Mouse (Mus musculus): ENCODE measurements around the gene Ccdc186.

The Ccdc186 gene

DNA sequence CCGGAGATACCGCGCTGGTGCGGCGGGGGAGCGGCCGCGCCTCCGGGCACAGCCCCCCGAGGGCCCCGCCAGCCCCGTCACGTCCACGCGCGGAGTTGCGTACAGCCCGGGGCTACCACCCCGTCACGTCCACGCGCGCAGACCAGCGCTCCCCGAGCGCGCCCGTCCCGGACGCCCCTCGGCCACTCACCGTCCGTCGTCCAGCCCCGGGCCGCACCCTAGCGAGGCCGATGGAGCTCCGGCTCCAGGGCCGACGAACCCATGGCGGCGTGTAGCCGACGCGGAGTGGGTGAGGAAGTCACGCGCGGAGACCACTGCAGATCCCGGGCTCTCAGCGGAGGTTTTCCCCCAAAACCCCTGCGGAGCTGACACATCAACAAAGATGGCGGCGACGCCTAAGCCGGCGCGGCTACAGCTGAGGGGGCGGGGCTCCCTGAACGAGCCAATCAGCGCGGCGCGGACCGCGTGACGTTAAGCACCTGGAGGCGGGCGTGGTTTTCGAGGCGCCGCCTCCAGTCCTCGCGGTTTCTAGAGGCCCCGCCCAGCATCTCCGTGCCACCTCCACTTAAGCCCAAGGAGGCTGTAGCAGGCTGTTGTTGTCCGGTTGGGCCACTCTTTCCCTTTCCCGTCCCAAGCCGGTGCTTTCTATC, at the start of gene Ccdc186:
TSS of gene Ccdc186 (minus strand) at position 393 of the 650 bp plus-strand sequence.
- peak; percentile 94 for DNase-seq

DNA sequence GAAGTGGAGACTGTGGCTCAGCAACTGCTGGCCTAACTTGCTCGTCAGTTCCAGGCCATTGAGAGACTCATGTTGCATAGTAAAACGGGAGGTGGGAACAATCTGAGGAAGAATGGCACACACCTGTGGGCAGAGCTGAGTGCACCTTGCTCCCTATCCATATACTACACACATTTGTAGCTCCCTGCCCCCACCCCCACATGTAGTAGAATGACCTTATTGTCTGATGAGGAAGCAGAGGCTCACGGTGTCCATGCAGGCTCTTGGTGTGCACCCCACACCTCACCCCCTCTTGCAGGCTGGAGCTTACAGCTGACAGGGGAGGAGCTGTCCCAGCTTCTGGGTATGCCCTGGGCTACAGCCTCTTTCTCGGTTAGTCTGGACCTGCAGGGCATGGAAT, 45.7 kb upstream of the Ccdc186 start:
- DNase-seq = no peak

DNA sequence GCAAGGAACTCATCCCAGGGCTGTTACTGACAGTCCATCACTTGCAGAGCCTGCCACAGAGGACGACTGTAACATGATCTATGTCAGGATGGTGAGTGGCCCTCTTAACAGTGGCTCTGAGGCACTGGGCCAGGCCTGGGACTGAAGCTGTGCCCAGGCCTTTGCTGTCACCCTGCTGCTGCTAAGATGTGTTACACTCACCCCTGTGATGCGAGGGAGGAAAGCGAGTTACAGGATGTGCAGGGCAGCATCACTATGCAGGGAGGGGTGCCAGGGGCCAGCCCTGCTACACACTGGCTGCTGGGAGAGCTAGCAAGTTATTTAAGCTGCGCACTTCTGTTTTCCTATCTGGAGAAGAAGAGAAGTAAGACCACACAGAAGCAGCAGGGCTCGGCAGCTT, 34.5 kb upstream of the Ccdc186 start:
- no peak for DNase-seq

DNA sequence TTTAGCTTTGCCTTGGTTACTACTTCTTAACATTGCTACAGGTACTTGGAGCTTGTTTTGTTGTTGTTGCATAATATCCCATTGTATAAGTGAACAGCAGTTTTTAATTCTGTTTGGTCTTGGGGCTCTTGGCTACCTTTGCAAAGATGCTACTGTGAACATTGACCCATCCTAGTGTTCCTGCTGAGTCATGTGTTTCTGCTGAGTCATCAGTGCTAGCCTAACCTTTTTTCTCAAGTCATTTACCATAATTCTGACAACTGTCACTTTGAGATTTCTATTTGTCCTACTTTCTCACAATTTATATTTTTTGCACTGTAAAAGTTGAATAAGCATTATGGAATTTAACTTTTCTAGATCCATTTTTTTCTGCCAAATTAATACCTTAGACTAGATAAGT, 30.6 kb upstream of the Ccdc186 start:
- no peak for DNase-seq

DNA sequence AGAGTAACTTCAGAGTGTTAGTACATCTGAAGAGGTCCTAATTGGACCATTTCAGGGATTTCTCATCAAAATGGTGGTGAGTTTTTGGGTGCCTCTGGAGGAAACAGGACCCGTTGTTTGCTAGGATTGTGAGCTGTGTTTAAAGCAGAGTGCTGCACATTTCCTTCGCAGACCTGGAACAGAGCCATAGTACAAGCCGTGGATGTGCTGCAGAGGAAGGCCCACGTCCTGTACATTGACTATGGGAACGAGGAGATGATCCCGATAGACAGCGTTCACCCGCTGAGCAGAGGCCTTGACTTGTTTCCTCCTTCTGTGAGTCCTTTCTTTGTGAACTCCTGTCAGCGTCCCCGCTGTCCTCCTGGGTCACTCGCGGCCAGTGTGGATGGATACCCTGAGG, 21.0 kb upstream of the Ccdc186 start:
- no peak for DNase-seq

DNA sequence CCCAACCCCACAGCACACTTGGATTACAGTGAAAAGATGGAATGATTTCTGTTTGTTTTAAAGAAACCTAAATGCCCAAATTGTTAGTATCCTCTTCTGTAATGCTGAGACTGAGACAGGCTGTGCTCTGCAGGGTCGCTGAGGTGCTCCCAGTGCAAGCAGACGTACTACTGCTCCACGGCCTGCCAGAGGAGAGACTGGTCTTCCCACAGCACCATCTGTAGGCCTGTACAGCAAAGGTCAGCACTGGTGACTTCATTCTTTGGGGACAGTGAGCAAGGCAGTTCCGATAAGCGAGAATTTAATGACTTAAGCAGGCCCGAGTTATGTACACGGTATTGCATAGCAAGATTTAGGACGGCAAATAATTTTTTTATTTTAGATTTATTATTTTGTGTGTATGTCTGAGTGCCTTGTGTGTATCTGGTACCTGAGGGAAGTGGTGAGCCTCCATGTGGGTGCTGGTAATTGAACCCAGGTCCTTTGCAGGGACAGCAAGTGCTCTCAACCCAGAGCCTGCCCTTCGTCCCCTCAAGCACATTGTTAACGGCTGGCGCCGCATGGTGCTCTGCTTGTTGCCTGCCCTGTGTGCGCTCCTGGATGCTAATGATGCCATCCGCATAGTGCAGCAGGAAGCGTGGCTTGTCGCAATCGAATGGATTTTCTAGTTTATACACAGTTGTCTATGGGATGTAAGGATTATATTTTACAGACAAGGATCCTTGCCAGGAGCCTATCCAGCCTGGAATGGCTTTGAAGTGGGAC, 17.1 kb upstream of the Ccdc186 start:
- DNase-seq = no peak

DNA sequence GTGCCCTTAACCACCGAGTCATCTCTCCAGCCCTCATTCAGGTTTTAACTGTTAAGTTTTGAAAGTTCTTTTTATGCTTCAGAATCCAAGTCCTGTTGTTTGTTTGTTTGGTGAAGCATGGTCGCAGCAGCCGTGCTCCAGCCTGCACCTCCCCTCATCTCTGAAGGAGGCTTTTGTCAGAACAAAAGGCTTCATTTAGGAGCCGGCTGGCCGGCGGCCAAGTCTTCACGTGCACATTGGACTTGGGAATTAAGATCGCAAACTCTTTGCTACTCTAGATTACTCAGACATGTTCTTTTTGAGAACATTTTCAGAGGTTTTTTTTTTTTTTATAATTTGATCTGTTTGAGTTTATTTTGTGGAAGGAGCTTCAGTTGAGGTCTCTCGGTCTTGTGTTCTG, 13.3 kb upstream of the Ccdc186 start:
- no peak for DNase-seq

DNA sequence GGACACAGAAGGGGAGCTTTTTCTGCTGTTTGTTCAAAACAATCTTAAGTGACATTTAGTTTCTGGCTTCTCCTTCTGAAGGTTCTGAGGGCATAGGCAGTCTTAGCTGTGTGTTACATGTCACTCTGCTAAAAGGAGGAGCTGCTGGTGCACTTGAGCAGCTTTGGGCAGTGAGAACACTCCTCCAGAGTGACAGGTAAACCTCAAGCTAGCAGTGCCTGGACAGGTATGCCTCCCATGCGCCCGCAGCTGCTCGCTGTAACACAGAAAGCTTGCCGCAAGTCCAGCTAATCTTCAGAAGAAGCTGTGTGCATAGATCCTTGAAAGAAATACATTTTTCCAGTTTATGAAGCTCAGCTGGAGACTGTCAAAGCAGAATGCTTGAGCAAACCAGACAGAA, 8.2 kb upstream of the Ccdc186 start:
- DNase-seq = no peak

DNA sequence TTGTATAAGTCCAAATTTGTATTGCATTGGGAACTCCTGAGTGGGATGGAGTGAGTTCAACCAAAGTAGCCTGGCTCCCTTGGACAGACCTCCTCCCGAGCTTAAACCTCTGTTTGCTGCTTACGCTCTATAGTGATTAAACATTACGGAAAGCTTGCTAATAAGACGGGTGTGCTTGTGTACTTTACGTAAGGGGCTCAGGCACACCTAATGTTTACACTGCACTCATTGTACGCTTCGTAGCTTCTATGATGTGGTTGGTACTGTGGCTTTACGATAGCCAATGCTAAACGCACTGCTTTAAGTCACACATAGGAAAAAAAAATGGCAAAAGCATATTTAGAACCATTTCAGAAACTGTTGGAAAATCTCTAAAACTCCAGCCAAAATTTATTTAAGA, 7.3 kb upstream of the Ccdc186 start:
- no peak for DNase-seq

DNA sequence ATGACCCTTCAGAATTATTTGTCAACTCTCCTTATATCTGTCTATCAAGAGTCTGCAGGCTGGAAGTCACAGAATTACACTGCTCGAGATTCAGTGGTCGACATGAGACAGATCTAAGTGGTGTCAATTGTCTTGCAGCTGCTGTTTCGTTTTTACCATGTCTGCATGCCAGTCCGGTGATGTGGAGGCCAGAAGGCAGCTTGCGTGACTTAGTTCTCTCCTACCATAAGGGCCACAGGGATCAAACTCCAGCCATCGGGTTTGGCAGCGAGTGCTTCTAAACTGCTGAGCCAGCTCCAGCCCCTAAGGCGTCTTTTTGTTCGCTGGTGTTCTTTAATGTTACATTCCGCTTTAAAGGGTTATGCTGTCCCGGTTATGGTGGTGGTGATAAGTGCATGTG, 6.3 kb upstream of the Ccdc186 start:
- DNase-seq = no peak

DNA sequence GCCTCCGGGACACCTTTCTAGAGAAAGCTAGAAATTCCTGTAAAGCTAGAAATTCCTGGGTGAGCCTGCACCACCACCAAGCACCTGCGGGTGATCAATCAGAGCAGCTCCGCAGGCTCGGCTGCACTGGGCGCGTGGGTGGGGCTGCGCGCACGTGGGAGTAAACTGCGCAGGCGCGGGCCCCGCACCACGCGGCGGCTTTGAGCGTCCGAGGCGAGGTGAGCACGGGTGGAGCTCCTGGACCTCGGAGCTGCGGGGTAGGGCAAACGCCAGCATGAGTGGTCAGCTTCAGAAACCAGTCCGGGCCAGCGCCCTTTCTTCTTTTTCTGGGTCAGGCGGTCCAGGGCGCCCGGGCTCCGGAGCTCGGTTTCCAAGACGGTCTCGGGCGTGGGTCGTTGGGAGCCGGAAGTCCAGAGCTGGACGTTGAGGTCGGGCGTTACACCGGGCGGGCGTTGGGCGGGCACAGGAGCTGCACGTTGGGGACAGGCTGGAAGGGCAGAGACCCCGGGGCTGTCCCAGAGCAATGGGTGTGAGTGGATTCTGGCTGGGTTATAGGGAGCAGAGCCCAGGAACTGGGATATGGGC, 4.1 kb upstream of the Ccdc186 start, which contains the start of gene Tdrd1:
TSS of gene Tdrd1 (plus strand) at position 163 of the 585 bp plus-strand sequence.
- DNase-seq = no peak

DNA sequence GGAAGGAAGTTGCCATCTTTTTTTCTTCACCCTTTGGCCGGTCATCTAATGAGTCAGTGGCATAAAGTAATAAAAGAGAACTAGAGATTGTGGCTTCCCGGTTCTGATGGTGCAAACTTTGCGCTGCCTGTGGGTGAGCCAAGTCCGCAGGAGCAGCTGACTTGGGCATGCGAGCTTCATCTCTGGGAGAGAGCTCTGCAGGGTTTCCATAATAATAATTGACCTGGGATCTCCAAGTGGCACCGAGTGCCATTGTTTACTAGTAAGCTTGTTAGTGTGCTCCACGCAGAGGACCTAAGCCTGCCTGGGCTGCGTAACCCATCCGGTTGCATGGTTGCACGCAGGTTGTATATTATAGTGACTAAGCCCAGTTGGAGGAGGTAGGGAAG, 452 bp upstream of the Ccdc186 start:
- DNase-seq = no peak

DNA sequence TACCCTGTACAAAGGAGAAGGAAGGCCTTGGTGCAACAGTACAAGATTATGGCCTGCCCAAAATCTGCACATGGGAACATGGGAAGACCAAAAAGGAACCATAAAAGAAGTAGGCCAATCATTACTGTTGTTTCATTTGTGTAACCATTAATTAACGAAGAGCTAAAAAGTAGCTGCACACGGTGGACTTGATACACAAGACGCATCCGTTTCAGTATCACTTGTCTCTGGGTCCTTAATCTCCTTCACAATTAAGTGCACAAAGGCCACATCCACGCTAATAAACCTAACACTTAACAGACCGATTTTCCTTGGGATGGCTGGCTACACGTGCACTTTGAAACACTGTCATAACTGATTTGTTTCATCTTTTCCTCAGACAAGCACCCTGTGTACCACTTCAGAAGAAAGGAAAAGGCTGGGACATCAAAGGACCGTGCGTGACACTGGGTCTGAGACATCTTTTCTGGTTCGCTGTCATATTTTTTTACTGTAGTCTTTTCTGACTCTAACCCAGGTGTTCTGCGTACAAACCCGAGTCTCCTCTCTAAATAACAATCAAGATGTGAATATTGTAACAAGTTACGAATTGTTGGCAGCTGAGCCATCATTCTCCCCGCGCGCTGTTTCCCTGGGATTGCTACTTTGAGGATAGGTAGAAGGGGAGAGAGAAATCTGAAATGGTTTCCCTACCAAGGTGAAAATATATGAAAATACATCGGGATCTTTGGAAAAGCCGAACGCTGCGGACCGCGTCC, 771 bp downstream of the Ccdc186 start:
- no peak for DNase-seq

DNA sequence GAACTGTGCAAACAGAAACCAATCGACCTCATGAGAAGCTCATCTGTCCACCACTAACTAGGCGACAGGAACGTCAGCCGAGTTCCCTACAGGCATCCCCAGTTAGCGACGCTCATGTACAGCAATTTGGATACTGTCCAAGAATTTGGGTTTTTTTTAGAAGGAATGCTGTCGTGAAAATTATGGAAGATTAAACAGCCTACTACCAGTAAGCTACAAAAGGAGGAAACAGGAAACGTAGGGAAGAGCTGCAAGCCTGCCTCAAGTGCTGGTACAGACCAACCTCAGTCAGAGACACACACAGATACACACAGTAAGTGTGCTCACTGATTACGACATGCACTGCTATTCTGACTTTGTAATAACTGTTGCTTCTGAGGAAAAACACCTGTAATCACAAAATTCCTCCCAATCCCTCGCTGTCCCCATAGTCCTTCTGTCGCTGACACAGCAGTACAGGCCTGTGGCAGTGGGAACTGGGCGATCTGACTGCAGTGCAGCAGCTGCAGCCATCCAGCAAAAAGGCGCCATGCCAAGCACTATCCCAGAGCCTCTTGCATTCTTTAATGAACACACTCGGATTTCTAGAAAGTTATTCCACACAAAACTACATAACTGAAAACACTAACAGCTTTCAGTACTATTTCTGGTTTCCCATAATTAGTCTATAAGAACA, 4.0 kb downstream of the Ccdc186 start:
- DNase-seq = peak; percentile 35

DNA sequence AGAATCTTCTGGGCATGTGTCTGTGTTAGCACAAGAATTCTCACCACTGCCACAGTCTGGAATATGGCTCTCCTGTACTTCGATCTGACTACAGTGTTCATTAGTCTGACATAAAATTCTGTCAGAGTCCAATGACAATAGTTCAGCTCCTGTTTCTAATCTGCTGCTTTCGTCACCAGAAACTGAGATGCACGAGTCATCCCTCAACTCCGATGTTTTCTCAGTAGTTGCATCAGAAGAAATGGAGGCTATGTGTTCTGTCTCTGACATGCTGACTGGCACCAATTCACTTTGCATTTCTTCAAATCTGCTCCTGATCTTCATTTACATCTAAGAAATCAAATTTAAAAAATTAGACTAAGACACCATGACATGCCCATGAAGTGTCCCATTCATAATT, 8.6 kb downstream of the Ccdc186 start:
- DNase-seq = no peak

DNA sequence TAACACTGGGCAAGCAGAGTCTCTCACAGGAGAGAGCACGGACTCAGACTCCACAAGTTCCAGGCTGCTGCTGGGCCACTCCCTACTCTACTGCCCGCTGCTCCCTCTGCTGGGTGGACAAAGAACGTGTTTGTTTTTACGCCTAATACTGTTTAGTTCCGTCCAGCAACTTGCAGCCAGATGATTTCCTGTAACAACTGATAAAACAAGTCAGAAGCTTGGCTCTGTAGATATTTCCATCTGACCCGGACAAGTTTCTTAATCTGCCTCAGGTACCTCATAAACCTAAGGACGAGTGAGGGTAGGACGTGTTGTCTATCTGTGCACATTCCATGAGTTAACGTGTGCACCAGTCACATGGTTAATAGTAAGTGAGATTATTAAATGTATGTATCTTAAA, 10.4 kb downstream of the Ccdc186 start:
- DNase-seq = no peak

DNA sequence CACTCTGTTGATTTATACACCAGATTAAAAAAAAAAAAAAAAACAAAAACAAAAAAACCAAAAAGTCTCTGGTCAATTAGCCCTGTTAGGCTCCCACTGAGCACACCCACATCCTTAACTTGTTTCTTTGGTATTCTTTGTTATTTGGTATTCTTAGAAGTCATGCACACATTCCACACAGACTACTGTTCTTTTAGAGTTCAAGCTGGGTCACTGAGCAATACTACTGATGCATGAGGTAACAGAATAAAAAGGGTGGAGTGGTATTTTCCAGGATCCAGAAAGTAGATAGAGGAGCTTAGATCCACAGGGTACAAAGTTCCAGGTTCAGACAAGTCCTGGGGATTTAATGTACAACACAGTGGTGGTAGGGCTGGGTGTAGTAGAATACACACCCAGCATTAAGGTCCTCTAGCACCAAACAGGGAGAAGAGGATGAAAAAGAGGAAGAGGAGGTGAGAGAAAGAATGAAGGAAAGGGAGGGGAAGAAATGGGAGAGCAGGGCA, 11.3 kb downstream of the Ccdc186 start:
- DNase-seq = no peak

DNA sequence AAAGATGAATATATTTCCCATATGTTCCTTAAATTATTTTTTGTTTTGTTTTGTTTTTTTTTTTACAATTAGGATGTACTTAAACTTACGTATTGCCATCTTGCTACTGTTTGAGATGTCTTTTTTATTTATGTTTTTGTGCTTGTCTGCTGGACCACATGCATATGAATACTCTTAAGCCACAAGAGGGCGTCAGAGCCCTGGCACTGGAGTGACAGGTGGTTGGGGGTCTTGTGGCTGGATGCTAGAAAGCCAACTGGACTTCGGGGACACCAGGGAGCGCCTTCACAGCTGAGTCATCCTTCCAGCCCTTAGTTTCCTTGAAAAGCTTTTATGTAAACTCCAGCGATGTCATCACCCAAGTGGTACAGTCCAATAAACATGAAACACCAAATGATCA, 13.2 kb downstream of the Ccdc186 start:
- DNase-seq = no peak

DNA sequence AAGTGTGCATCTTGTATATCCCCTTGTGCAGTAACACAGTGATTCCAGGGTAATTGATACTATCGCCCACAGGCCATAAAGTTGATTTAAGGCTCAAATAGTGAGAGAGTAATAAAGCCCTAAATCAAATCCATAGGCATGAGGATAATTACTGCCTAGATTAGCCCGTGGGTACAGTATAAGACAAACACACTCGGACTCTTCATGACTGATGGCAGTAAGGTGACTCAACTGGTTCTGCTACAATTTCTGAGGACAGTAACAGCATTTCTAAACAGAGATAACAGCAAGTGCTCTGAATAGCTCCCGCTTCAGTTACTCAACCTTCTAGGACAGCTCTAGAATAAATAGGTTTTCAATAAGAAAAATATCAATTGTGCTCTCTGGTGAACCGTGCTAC, 14.9 kb downstream of the Ccdc186 start:
- DNase-seq = no peak

DNA sequence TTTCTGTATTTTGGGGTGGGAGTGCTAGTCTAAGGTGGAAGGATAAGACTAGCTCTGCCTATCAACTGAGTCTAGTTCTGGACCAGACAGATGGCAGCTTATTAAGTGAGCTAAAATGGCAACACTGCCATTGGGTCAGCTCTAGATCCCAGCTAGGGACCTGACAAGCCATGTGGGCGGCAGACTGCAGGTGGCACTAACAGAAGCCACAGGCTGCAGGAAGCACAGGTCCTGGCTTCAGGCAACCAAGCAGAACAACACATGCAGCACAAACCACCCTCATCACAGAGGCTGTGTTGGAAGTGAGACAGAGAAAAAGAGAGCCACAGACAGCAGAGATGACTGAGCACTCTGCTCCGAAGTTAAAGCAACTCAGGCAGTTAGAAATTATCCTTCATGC, 16.6 kb downstream of the Ccdc186 start:
- DNase-seq = peak; percentile 79

DNA sequence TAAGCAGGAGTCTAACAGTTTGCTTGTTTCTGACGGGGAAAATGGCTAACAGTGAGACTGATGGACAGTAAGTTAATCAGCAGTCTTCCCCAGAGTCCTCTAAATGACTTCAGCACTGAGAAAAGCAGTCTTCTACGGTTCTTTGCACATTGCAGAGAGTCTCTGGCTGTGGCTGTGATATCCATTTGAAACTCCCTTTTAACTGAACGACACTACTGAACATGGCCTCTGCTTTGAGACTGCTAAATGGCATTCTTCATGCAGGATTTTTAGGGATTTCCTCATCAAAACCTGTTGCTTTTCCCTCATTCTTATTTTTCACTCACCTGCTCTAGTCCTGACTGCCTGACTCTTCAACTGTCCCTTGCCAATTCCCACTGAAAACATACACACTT, 19.6 kb downstream of the Ccdc186 start:
- DNase-seq = no peak

DNA sequence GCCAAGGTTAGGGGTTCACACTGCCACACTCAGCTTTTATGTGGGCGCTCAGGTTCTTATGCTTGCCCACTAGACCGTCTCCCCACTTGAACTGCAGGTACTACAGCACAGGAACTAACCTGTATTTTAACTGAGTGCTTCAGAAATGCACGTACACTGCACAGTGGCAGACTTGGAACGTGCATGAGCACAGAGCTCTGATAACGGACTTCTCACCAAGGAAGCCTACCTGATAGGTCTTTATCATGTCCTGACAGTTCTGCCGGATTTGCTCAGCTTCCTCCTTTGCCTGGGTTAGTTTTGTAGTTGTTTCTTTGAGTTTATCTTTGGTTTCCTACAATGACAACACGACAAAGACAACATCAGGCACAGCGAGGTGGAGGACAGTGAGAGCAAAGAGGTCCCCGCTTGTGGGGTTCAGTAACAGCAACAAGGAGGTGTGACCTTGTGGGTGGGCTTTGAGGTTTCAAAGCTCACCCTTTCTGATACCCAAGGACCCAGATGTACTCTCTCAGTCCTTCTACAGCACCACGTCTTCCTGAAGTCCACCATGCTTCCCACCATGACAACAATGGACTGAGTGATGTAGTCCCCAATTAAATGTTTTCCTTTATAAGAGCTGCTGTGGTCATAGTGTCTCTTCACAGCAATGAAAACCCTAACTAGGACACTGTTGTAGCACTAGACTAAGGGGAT, 20.2 kb downstream of the Ccdc186 start:
- no peak for DNase-seq
